Mouse (Mus musculus): Measurements from ENCODE around the gene 1700029F12Rik.
"Not testable (repeated sequence)": the region's sequence is repeated elsewhere in the genome, so short reads cannot be mapped to it uniquely, and the experiment has no call there.

GRCm38 (mm10) chr13:97064844-97065621, 30.9 kb upstream of the 1700029F12Rik start:
- TF ChIP-seq POLR2A (IDR thresholded peaks at IDR 0.05; ENCODE audit: low read depth, low read length); CTCF (IDR thresholded peaks at IDR 0.05; ENCODE audit: extremely low read depth, insufficient read length, insufficient replicate concordance, low read depth, low read length): not testable (repeated sequence)

All from small intestine, adult 2 months (tissue).